Mouse (Mus musculus) forebrain, embryonic 14.5 days (tissue): Measurements from ENCODE around the gene BC053393. TPM values are rescaled to one million over a fixed set of nuclear protein-coding genes. Genes with fewer than 3 reads are reported as not detected.
A peak's percentile ranks its signal among the peaks of the same experiment; 100 is the strongest.
"Not testable (repeated sequence)": the region's sequence is repeated elsewhere in the genome, so short reads cannot be mapped to it uniquely, and the experiment has no call there.

Experiments used
- ATAC-seq: fragments of 200-750 bp; cut with Nextera tagmentation; 2 replicates; pipeline ENCODE4 v1.8.0; 2017; ENCODE audit warnings: mild to moderate bottlenecking, moderate library complexity
- DNase-seq: peaks from one replicate; pipeline ENCODE4 v3.0.0-alpha.2; 2015; ENCODE audit warnings: low spot score
- H3K27ac ChIP-seq: fragments of 300-500 bp; sonication (generic); 2 replicates; pipeline ENCODE4 v1.5.1; 2014; ENCODE audit warnings: low read depth, mild to moderate bottlenecking, control low read depth, low read length, moderate library complexity
- H3K27me3 ChIP-seq: fragments of 300-500 bp; sonication (generic); replicated peaks from 2 replicates; pipeline ENCODE4 v1.6.1; 2014; ENCODE audit warnings: low read length, control low read depth, mixed read lengths; ENCODE audit not compliant: control insufficient read depth, insufficient read depth
- H3K36me3 ChIP-seq: fragments of 300-500 bp; sonication (generic); 2 replicates; pipeline ENCODE4 v1.6.1; 2014; ENCODE audit warnings: low read length, control low read depth; ENCODE audit not compliant: control insufficient read depth, insufficient read depth
- H3K4me1 ChIP-seq: fragments of 300-500 bp; sonication (generic); 2 replicates; pipeline ENCODE4 v1.6.1; 2014; ENCODE audit warnings: antibody characterized with exemption, low read length, control low read depth; ENCODE audit not compliant: control insufficient read depth, insufficient read depth
- H3K4me2 ChIP-seq: fragments of 300-500 bp; sonication (generic); 2 replicates; pipeline ENCODE4 v1.6.1; 2014; ENCODE audit warnings: mild to moderate bottlenecking, control low read depth, low read length
- H3K4me3 ChIP-seq: fragments of 300-500 bp; sonication (generic); 2 replicates; pipeline ENCODE4 v1.5.1; 2014; ENCODE audit warnings: low read depth, low read length, control low read depth
- H3K9ac ChIP-seq: fragments of 300-500 bp; sonication (generic); 2 replicates; pipeline ENCODE4 v1.6.1; 2014; ENCODE audit warnings: mild to moderate bottlenecking, low read length, control low read depth, moderate library complexity
- H3K9me3 ChIP-seq: fragments of 300-500 bp; sonication (generic); replicated peaks from 2 replicates; pipeline ENCODE4 v1.6.1; 2016; ENCODE audit warnings: low read length, control low read depth, mixed read lengths; ENCODE audit not compliant: control insufficient read depth
- WGBS: fragments of 180-500 bp; shearing (Covaris S2); extraction: QIAGEN DNeasy Blood & Tissue Kit; methylation state at CpG from one replicate; pipeline ENCODE4 v1.1.7; 2014; 5-methylcytosine and 5-hydroxymethylcytosine counted together
- polyA plus RNA-seq: library from polyadenylated mRNA; unstranded; fragments of >200 nt; fragmentation: Nextera tagmentation; extraction: Ambion mirVana; gene quantifications from 2 replicates; pipeline ENCODE4 v1.2.1, GENCODE M21; 2014

Gene BC053393
- polyA plus RNA-seq, 1 experiment from 2014 or later, result not detected

GRCm38 (mm10) chr11:46629211-46629795, 58.0 kb downstream of the BC053393 start, which contains the start of gene Dppa1:
TSS of gene Dppa1 (minus strand) at chr11:46629261.
- H3K4me2 ChIP-seq, result no peak within 1 kb of the TSS
- no peaks in the 10 kb centered on the region for H3K4me1 ChIP-seq
- no peak for ATAC-seq
- H3K9ac ChIP-seq, result no peak within 1 kb of the TSS
- no peaks in the 10 kb centered on the region for H3K27me3 ChIP-seq
- DNase-seq, result no peak
- H3K36me3 ChIP-seq, result no peaks in the 10 kb centered on the region
- no peak within 1 kb of the TSS for H3K27ac ChIP-seq
- WGBS, result 87% methylated on average over 2 of the region's 2 CpGs
- H3K9me3 ChIP-seq, result no peaks in the 10 kb centered on the region
- H3K4me3 ChIP-seq, result no peak within 1 kb of the TSS

- Histone ChIP-seq H3K27ac (no peak overlapping the region), H3K36me3 (no peaks in the 10 kb centered on the region), H3K4me1 (no peaks in the 10 kb centered on the region), H3K4me2 (no peak overlapping the region), H3K4me3 (no peak overlapping the region), H3K9me3 (no peaks in the 10 kb centered on the region), H3K9ac (no peak overlapping the region), H3K27me3 (no peaks in the 10 kb centered on the region)
- ATAC-seq, result peak; percentile 60; the same call in 1 of the 2 replicates
- DNase-seq, result peak; percentile 59
- WGBS, result 41% methylated on average over 3 of the region's 3 CpGs
Measured at GRCm38 (mm10) chr11:46631635-46632034, 60.3 kb downstream of the BC053393 start.

- H3K9me3 ChIP-seq, H3K4me2 ChIP-seq, H3K9ac ChIP-seq, H3K4me1 ChIP-seq, H3K4me3 ChIP-seq, ATAC-seq, H3K27me3 ChIP-seq, DNase-seq, H3K36me3 ChIP-seq, H3K27ac ChIP-seq: not testable (repeated sequence)
- 91% methylated on average over 4 of the region's 4 CpGs for WGBS
Measured at GRCm38 (mm10) chr11:46635516-46635915, 64.2 kb downstream of the BC053393 start.

GRCm38 (mm10) chr11:46636568-46636967, 65.2 kb downstream of the BC053393 start:
- Histone ChIP-seq H3K27ac (no peak overlapping the region), H3K4me1 (no peaks in the 10 kb centered on the region), H3K4me3 (no peak overlapping the region), H3K27me3 (no peaks in the 10 kb centered on the region), H3K9me3 (no peaks in the 10 kb centered on the region), H3K4me2 (no peak overlapping the region), H3K9ac (no peak overlapping the region), H3K36me3 (no peaks in the 10 kb centered on the region)
- ATAC-seq (no peak), DNase-seq (no peak)
- 81% methylated on average over 3 of the region's 3 CpGs for WGBS

Other genes with a start within 250 kb of the BC053393 start
- 0.07 TPM in 1 of 2 replicates, not detected in the other for gene Itk, start 182.0 kb upstream of the BC053393 start, polyA plus RNA-seq
- gene Fam71b, start 175.0 kb upstream of the BC053393 start, polyA plus RNA-seq, result not detected in 2 replicates
- 92.3 and 93.0 TPM in 2 replicates for gene Med7, start 134.6 kb upstream of the BC053393 start, polyA plus RNA-seq
- 0.11 TPM in 1 of 2 replicates, not detected in the other for gene Havcr2, start 116.6 kb upstream of the BC053393 start, polyA plus RNA-seq
- not detected in 2 replicates for gene Gm12169, start 47.3 kb upstream of the BC053393 start, polyA plus RNA-seq
- gene Dppa1, start 57.7 kb downstream of the BC053393 start, polyA plus RNA-seq, result not detected in 2 replicates
- gene Timd2, start 135.5 kb downstream of the BC053393 start, polyA plus RNA-seq, result 0.09 TPM in 1 of 2 replicates, not detected in the other
- not detected in 2 replicates for gene Havcr1, start 163.5 kb downstream of the BC053393 start, polyA plus RNA-seq
- gene Timd4, start 239.3 kb downstream of the BC053393 start, polyA plus RNA-seq, result 0.08 and 0.16 TPM in 2 replicates